Comparison of ENCODE assay signal across 23 mouse cellular contexts in the genomic region with DNA sequence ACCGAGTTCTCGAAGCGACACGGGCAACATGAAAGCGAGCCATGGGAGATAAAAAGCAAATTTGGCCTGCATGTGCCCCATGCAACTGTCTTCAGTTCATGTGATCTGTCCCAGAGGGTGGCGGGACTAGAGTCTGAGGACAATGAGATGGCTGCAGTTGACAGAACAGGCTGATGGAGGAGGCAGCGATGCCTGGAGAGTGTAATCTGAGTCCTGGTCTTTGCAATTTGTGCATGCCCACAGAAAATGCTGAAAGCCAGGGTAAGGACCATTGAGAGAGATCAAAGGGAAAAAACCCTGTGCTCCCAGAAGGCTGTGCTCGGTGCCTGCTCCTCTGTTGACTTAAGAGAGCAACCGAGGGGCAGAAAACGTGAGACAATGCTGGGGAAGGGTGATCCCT.
DNase-seq lines count a peak whose midpoint lies in the region; ATAC-seq and TF ChIP-seq lines count a peak whose summit lies in the region.
"Had no signal": no experiment of that assay in that cellular context is flagged by ENCODE, and none has a peak within 500 bp of the region (broad histone marks: within the 10 kb centered on the region; RNA-seq: fewer than 3 reads in every experiment).

No protein-coding gene starts in this region.

- no peak for DNase-seq in forebrain, embryonic 11.5 days (ENCODE audit: low spot score)
- DNase-seq in kidney, postnatal 0 days (ENCODE audit: low spot score): peak; percentile 76
- no peak for DNase-seq in kidney, postnatal 36 days
- peak; percentile 12 for DNase-seq in embryonic facial prominence, embryonic 14.5 days (ENCODE audit: low spot score)
- DNase-seq in thymus, postnatal 4 days: no peak
- DNase-seq in left cerebral cortex, postnatal 25 days (ENCODE audit: low spot score in 2 of 2): no peak
- DNase-seq: adrenal gland, postnatal 10 days; cerebellum, adult 11 months; cerebellum, postnatal 10 days; gastrocnemius, postnatal 14 days; heart, adult 2 months; heart, postnatal 36 days; kidney, adult 18-20 months; right cerebral cortex, adult 18-20 months; thymus, postnatal 25 days had no signal

- no peaks in the 10 kb centered on the region for H3K4me1 ChIP-seq in forebrain, embryonic 11.5 days (replicated peaks; ENCODE audit: control insufficient read depth, insufficient read depth, low read length)
- no peaks in the 10 kb centered on the region for H3K4me1 ChIP-seq in forebrain, embryonic 13.5 days
- no peaks in the 10 kb centered on the region for H3K4me1 ChIP-seq in kidney, postnatal 0 days (replicated peaks; ENCODE audit: insufficient read depth, low read length)
- H3K4me1 ChIP-seq in embryonic facial prominence, embryonic 14.5 days (ENCODE audit: control insufficient read depth, insufficient read depth, low read length): no peaks in the 10 kb centered on the region
- peaks cover 5% of the 10 kb centered on the region; the same call in 1 of the 2 replicates for H3K4me1 ChIP-seq in midbrain, embryonic 16.5 days (ENCODE audit: control insufficient read depth, insufficient read depth, low read length)
- H3K4me1 ChIP-seq: embryonic facial prominence, embryonic 12.5 days; limb, embryonic 15.5 days; liver, embryonic 15.5 days; neural tube, embryonic 12.5 days had no signal

- no peak overlapping the region for H3K4me2 ChIP-seq in forebrain, embryonic 11.5 days (ENCODE audit: low read depth, low read length, severe bottlenecking)
- no peak overlapping the region for H3K4me2 ChIP-seq in forebrain, embryonic 13.5 days
- no peak overlapping the region for H3K4me2 ChIP-seq in kidney, postnatal 0 days (ENCODE audit: low read length)
- no peak overlapping the region for H3K4me2 ChIP-seq in embryonic facial prominence, embryonic 14.5 days (ENCODE audit: low read depth, low read length)
- H3K4me2 ChIP-seq in midbrain, embryonic 16.5 days (ENCODE audit: low read length): no peak overlapping the region
- H3K4me2 ChIP-seq: embryonic facial prominence, embryonic 12.5 days; limb, embryonic 15.5 days; liver, embryonic 15.5 days; neural tube, embryonic 12.5 days had no signal

- no peaks in the 10 kb centered on the region for H3K27me3 ChIP-seq in forebrain, embryonic 11.5 days (ENCODE audit: control insufficient read depth, insufficient read depth, low read length)
- no peaks in the 10 kb centered on the region for H3K27me3 ChIP-seq in forebrain, embryonic 13.5 days
- H3K27me3 ChIP-seq in kidney, postnatal 0 days (ENCODE audit: insufficient read depth, low read length): no peaks in the 10 kb centered on the region
- H3K27me3 ChIP-seq in embryonic facial prominence, embryonic 14.5 days (replicated peaks; ENCODE audit: control insufficient read depth, insufficient read depth, low read length): no peaks in the 10 kb centered on the region
- H3K27me3 ChIP-seq in midbrain, embryonic 16.5 days (ENCODE audit: control insufficient read depth, insufficient read depth, low read depth, low read length): no peaks in the 10 kb centered on the region
- H3K27me3 ChIP-seq: embryonic facial prominence, embryonic 12.5 days; limb, embryonic 15.5 days; liver, embryonic 15.5 days; neural tube, embryonic 12.5 days had no signal

- no peak for TF ChIP-seq CTCF in kidney, postnatal 0 days (IDR thresholded peaks at IDR 0.05; ENCODE audit: low read depth)

- H3K36me3 ChIP-seq in forebrain, embryonic 11.5 days (ENCODE audit: control insufficient read depth, insufficient read depth, low read length): no peaks in the 10 kb centered on the region
- no peaks in the 10 kb centered on the region for H3K36me3 ChIP-seq in forebrain, embryonic 13.5 days (ENCODE audit: poor library complexity, severe bottlenecking)
- H3K36me3 ChIP-seq in kidney, postnatal 0 days (ENCODE audit: insufficient read depth, low read length): no peaks in the 10 kb centered on the region
- H3K36me3 ChIP-seq in embryonic facial prominence, embryonic 14.5 days (ENCODE audit: control insufficient read depth, insufficient read depth, low read length): no peaks in the 10 kb centered on the region
- no peaks in the 10 kb centered on the region for H3K36me3 ChIP-seq in midbrain, embryonic 16.5 days (ENCODE audit: control insufficient read depth, insufficient read depth, low read length)
- H3K36me3 ChIP-seq: embryonic facial prominence, embryonic 12.5 days; limb, embryonic 15.5 days; liver, embryonic 15.5 days; neural tube, embryonic 12.5 days had no signal

- intact Hi-C loops in left cerebral cortex, postnatal 25 days (cut with DNase I): no loop called here

- H3K9ac ChIP-seq in forebrain, embryonic 11.5 days (ENCODE audit: low read length): no peak overlapping the region
- no peak overlapping the region for H3K9ac ChIP-seq in forebrain, embryonic 13.5 days
- no peak overlapping the region for H3K9ac ChIP-seq in kidney, postnatal 0 days (ENCODE audit: low read depth, low read length)
- no peak overlapping the region for H3K9ac ChIP-seq in embryonic facial prominence, embryonic 14.5 days (ENCODE audit: low read depth, low read length)
- no peak overlapping the region for H3K9ac ChIP-seq in midbrain, embryonic 16.5 days (ENCODE audit: low read depth, low read length)
- H3K9ac ChIP-seq: embryonic facial prominence, embryonic 12.5 days; limb, embryonic 15.5 days; liver, embryonic 15.5 days; neural tube, embryonic 12.5 days had no signal

- ATAC-seq in forebrain, embryonic 11.5 days (replicated peaks; ENCODE audit: low FRiP score): 0 out of 2 replicates have a peak, but pooled peaks have one; percentile 33
- ATAC-seq in forebrain, embryonic 13.5 days: no peak
- peak; percentile 80 for ATAC-seq in kidney, postnatal 0 days (replicated peaks; ENCODE audit: low FRiP score, low read depth)
- no peak for ATAC-seq in embryonic facial prominence, embryonic 14.5 days (ENCODE audit: low read depth)
- 0 out of 2 replicates have a peak, but pooled peaks have one; percentile 58 for ATAC-seq in midbrain, embryonic 16.5 days
- ATAC-seq: activated CD4-positive, CD25-positive, alpha-beta regulatory T cell, adult 4 months; CD4-positive, CD25-positive, alpha-beta regulatory T cell, adult 4 months had no signal

- H3K4me3 ChIP-seq in forebrain, embryonic 11.5 days (ENCODE audit: low read depth, low read length): no peak overlapping the region
- no peak overlapping the region for H3K4me3 ChIP-seq in forebrain, embryonic 13.5 days
- no peak overlapping the region for H3K4me3 ChIP-seq in kidney, postnatal 0 days (replicated peaks; ENCODE audit: low read depth, low read length)
- H3K4me3 ChIP-seq in embryonic facial prominence, embryonic 14.5 days (ENCODE audit: low read depth, low read length): no peak overlapping the region
- H3K4me3 ChIP-seq in midbrain, embryonic 16.5 days (ENCODE audit: low read depth, low read length): no peak overlapping the region
- H3K4me3 ChIP-seq: embryonic facial prominence, embryonic 12.5 days; heart, adult 2 months; limb, embryonic 15.5 days; liver, embryonic 15.5 days; neural tube, embryonic 12.5 days had no signal

- 45% methylated on average over 10 of the region's 10 CpGs for WGBS in forebrain, embryonic 11.5 days
- WGBS in forebrain, embryonic 13.5 days: 43% methylated on average over 10 of the region's 10 CpGs
- 35% methylated on average over 10 of the region's 10 CpGs for WGBS in kidney, postnatal 0 days
- 51% methylated on average over 10 of the region's 10 CpGs for WGBS in embryonic facial prominence, embryonic 14.5 days
- whole genome bisulfite sequencing in midbrain, embryonic 16.5 days: 31% methylated on average over 10 of the region's 10 CpGs

- H3K9me3 ChIP-seq in forebrain, embryonic 11.5 days (ENCODE audit: control insufficient read depth, low read length): no peaks in the 10 kb centered on the region
- no peaks in the 10 kb centered on the region for H3K9me3 ChIP-seq in forebrain, embryonic 13.5 days (replicated peaks)
- no peaks in the 10 kb centered on the region for H3K9me3 ChIP-seq in kidney, postnatal 0 days (replicated peaks; ENCODE audit: low read length)
- H3K9me3 ChIP-seq in embryonic facial prominence, embryonic 14.5 days (ENCODE audit: control insufficient read depth, low read length): no peaks in the 10 kb centered on the region
- no peaks in the 10 kb centered on the region for H3K9me3 ChIP-seq in midbrain, embryonic 16.5 days (replicated peaks; ENCODE audit: control insufficient read depth, low read length, poor library complexity, severe bottlenecking)
- H3K9me3 ChIP-seq: embryonic facial prominence, embryonic 12.5 days; limb, embryonic 15.5 days; liver, embryonic 15.5 days; neural tube, embryonic 12.5 days had no signal

- no peak overlapping the region for H3K27ac ChIP-seq in forebrain, embryonic 11.5 days (ENCODE audit: low read depth, low read length)
- H3K27ac ChIP-seq in forebrain, embryonic 13.5 days: no peak overlapping the region
- no peak overlapping the region for H3K27ac ChIP-seq in kidney, postnatal 0 days
- no peak overlapping the region for H3K27ac ChIP-seq in embryonic facial prominence, embryonic 14.5 days (replicated peaks; ENCODE audit: low read depth, low read length)
- H3K27ac ChIP-seq in midbrain, embryonic 16.5 days (ENCODE audit: low read length): no peak overlapping the region
- H3K27ac ChIP-seq: embryonic facial prominence, embryonic 12.5 days; heart, adult 2 months; limb, embryonic 15.5 days; liver, embryonic 15.5 days; neural tube, embryonic 12.5 days had no signal

Comparison
In these comparisons a context has a peak if more than half of its experiments do, and no peak if none do; other contexts are left out.
1. ATAC-seq: peak in forebrain, embryonic 11.5 days (single experiment), kidney, postnatal 0 days (single experiment) and midbrain, embryonic 16.5 days (single experiment); none in forebrain, embryonic 13.5 days (single experiment) and embryonic facial prominence, embryonic 14.5 days (single experiment).
2. DNase-seq: peak in kidney, postnatal 0 days (single experiment) and embryonic facial prominence, embryonic 14.5 days (single experiment); none in forebrain, embryonic 11.5 days (single experiment), kidney, postnatal 36 days (0 of 2), thymus, postnatal 4 days (single experiment) and left cerebral cortex, postnatal 25 days (0 of 2).